Mouse (Mus musculus) kidney, adult 9 months (tissue): ENCODE measurements around the gene Mbd4.

Experiments
- DNase-seq: peaks from one replicate; pipeline ENCODE4 v3.0.0; 2022

Mbd4 gene

DNA sequence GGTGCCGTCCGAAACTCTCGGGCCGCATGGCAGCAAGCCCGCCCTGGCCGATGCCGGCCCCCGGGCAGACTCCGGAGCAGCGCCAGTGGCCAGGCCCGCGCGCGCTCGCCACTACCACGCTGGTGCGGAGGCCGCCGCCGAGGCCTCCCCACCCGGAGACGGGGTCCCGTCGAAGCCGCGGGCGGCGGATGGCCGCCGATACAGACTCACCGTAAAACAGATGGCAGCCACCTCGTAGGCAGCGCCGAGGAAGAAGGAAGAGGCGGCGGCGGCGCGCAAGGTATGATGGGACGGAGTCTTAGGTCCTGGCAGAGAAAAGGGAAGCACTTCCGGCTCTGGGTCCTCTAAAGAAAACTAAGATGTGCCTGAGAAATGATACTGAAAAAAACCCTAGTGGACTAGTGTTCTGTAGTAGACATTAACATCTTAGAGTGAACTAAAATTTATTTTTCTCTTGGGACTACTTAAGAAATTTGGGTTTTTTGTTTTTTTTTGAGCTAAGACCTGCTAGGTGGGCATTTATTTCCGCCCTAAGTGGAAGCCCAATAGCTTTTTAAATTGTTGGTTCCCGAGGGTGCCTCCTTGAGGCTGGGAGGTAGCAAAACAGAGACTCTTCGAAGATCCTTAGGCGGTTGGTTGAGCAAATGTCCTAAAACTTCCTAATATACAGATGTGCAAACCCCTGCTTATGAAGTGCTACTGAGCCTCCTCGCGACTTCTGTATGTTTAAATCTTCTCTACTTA lies 44.5 kb downstream of the Mbd4 start, which contains the start of gene Rpl32:
Gene Rpl32 (minus strand): TSS at position 260 of the 744 bp plus-strand sequence.
- DNase-seq, result peak; percentile 93

DNA sequence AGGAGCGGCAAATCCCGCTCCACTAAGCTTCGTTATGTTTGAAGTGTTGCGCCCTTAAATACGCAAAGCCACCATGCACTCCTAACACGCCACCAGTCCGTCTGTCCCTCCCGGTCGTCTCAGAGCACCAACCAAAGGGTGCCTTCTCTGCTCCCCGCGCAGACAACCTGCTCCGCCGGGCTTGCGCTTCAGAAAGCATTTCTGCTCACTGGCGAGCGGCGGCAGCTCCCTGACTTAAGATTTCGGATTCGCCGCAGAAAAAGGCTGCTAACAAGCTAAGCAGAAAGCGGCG lies 45.0 kb downstream of the Mbd4 start:
- no peak for DNase-seq

DNA sequence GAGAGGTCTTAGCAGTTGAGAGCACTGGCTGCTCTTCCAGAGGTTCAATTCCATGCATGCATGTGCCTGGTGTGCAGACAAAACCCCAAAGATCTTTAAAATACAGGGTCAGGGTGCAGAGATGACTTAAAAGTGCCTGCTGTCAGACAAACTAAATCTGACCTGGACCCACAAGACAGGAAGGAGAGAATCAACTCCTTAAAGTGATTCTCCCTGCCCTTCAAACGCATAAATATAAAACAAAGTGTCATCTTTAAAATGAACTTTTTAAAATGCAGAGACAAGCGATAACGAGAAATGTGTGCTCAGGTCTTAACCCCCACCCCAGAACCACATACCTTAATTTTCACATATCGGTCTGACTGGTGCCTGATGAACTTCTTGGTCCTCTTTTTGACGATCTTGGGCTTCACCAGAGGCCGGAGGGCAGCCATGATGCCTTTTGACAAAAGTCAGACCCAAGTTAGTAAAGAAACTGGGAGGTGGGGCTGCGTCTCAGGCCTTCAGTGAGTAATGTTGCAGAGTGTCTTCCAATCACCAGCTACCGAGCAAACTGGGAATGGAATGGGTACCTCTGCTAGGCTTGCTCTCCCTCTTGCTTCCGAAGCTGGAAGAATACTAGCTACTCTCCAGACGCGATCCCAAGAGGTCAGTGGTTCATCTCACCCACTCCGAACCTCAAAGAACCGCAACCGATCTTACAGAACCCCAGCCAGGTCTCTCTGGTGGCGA lies 45.5 kb downstream of the Mbd4 start:
- DNase-seq, result no peak

DNA sequence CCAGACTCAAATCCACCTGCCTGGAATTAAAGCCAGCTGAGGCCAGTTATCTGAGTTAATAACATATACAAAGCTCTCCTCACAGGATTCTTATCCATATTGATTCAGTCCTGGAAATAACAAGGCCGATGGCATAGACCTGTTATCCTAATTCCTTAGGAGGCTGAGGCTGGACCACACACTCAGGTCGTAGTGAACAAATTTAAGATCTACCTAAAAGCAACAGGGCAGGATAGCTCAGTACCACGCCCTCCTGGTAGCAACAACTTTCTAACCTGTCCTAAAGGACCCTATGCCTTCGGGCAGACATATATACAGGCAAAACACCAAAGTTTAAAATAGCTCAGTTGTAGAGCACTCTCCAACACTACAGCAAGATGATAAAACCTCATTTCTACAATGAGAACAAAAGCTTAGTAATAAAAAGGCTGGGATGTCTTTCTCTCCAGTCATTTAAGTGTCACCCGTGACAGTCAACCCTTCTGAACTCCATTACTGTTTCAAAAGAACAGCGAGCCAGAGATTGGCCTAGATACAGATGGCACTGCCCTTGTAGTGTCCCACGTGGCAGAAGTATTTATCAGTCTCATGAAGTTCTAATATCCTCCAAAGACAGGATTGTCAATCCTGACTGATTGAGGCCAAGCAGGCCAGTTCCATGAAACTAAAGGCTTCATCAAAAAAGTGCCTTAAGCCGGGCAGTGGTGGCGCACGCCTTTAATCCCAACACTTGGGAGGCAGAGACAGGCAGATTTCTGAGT lies 48.6 kb downstream of the Mbd4 start:
- no peak for DNase-seq

DNA sequence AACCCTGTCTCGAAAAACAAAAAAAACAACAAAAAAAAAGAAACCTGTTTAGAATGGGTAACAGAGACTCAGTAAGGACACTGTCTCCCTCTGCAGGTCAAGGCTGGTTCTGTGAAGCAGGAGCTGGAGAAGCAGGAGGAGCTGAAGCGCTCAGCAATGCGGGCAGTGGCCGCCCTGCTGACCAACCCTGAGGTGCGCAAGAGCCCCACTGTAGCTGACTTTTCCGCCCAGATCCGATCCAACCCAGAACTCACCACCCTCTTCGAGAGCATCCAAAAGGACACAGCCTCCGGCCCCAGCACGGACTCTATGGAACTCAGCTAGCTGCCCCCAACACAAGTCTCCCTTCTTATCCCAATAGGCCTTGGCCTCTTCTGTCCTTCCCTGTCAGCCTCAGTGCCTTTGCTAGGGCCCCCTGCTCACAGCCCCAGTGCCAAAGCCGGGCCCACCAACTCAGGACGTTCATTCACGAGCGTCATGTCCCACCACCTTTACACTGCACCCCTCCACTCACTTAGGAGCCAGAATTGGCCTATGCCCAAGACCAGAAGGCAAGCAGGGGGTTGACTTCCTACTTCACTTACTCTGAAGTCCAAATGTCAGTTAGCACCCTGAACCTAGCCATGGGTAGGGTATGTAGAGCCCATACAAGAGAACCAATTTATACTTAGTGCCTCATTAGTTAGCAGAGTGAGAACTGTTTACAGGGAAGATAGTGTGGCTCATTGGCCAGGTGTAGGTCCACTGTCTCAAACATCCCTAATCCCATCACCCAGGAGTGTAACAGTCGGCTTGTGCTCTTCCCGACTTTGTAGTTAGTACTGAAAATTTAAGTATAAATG lies 49.4 kb downstream of the Mbd4 start:
- DNase-seq, result peak; percentile 88

DNA sequence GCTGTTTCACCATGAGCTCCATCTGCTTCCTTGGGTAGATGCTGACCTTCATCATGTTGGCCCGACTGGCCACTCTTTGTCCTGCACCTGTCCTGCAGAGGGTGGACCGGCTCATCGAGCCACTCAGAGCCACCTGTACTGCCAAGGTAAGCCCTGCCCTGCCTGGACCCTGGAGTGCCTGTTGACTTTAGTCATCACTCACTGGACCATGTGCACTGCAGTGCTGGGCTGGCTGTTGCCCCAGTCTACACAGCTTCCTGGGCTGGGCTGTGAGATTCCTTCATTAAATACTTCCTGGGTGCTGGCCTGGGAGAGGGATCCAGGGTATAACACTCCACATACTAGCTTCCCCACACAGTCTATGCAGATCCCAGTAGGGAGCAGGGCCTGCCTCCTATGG lies 51.4 kb downstream of the Mbd4 start:
- DNase-seq, result no peak

DNA sequence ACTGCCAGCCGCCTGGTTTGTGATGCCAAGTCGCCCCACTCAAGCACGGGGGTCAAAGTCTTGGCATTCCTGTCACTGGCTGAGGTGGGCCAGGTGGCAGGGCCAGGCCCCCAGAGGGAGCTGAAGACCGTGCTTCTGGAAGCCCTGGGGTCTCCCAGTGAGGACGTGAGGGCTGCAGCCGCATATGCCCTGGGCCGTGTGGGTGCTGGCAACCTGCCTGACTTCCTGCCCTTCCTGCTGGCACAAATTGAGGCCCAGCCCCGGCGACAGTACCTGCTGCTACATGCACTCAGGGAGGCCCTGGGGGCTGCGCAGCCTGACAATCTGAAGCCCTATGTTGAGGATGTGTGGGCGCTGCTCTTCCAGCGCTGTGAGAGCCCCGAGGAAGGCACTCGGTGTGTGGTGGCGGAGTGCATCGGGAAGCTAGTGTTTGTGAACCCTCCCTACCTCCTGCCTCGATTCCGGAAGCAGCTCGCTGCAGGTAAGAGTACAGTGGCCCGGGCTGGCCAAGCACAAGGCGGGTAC lies 60.4 kb downstream of the Mbd4 start:
- DNase-seq, result no peak

DNA sequence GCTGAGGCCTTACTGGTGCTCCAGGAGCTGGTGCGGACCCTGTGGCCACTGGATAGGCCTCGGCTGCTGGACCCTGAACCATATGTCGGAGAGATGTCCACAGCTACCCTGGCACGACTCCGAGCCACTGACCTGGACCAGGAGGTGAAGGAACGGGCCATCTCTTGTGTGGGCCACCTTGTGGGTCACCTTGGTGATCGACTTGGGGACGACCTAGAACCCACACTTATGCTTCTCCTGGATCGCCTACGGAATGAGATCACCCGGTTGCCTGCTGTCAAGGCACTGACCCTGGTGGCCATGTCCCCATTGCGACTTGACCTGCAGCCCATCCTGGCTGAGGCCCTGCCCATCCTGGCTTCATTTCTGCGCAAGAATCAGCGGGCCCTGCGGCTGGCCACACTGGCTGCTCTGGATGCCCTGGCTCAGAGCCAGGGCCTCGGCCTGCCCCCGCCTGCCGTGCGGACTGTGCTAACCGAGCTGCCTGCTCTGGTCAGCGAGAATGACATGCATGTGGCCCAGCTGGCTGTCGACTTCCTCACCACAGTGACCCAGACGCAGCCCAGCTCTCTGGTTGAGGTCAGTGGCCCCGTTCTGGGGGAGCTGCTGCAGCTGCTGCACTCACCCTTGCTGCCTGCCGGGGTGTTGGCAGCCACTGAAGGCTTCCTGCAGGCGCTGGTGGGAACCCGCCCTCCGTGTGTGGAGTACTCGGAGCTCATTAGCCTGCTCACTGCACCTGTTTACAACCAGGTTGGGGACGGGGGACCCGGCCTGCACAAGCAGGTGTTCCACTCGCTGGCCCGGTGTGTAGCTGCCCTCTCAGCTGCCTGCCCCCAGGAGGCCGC lies 61.1 kb downstream of the Mbd4 start:
- DNase-seq, result peak; percentile 66

DNA sequence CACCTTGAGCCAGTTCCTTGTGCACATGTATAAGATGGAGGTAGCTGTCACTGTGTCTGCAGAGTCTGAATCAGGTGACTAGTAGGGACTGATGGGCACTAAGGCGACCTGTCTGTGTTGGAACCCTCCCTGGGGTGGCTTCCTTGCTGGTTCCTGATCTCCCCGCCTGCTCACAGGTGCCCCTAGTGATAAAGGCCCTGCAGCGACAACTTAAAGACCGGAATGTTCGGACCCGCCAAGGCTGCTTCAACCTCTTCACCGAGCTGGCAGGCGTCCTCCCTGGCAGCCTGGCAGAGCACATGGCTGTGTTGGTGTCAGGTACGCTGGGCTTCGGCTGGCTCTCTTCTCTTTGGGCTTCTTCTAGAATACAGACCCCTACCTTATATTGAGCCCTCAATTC lies 62.2 kb downstream of the Mbd4 start:
- DNase-seq, result no peak
